Mouse (Mus musculus): Measurements from ENCODE around the gene Nmnat2. TPM values are rescaled to one million over a fixed set of nuclear protein-coding genes. Genes with fewer than 3 reads are reported as not detected.

Gene Nmnat2
- total RNA-seq, 2 experiments from 2014 or later = not detected

GRCm38 (mm10) chr1:153136647-153137046, 181.9 kb downstream of the Nmnat2 start:
- no peak for ATAC-seq (replicated peaks; ENCODE audit: low FRiP score, poor library complexity, severe bottlenecking)

DNA sequence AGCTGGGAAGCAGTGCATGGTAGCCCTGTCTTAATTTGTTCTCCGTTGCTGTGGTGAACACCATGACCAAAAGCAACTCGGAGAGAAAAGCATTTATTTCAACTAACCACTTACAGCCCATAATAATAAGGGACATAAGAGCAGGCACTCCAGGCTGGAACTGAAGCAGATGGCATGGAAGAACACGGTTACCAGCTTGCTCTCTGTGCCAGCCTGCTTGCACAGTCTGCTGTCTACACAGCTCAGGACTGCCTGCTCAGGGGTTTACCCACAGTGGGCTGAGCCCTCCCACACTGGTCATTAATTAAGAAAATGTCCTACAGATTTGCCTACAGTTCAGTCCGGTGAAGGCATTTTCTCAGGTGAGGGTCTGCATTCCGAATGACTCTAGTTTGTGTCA, 183.7 kb downstream of the Nmnat2 start:
- ATAC-seq (replicated peaks; ENCODE audit: low FRiP score, poor library complexity, severe bottlenecking) = no peak

DNA sequence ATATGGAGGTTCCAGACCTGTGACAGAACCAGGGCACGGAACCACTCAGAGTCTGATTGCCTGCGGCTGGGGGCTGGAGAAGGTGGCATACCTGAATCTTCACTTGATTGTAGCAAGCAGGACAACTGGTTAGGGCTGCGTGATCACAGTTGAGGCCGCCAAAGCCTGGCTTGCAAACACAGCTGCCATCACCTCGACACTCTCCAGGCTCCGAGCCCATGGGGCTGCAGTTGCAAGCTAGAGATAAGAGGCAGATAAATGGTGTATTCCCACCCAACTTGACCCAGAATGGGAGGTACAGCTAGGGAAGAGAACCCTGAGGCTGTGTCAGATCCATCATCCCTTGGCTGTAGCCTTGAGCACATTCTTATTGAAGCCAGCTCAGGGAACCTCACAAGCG, 184.8 kb downstream of the Nmnat2 start:
- ATAC-seq (replicated peaks; ENCODE audit: low FRiP score, poor library complexity, severe bottlenecking) = no peak

- ATAC-seq (replicated peaks; ENCODE audit: low FRiP score, poor library complexity, severe bottlenecking) = no peak
These were observed 185.5 kb downstream of the Nmnat2 start for GRCm38 (mm10) chr1:153140265-153140664.

GRCm38 (mm10) chr1:153140747-153141228, 186.0 kb downstream of the Nmnat2 start:
- ATAC-seq (replicated peaks; ENCODE audit: low FRiP score, poor library complexity, severe bottlenecking) = no peak

DNA sequence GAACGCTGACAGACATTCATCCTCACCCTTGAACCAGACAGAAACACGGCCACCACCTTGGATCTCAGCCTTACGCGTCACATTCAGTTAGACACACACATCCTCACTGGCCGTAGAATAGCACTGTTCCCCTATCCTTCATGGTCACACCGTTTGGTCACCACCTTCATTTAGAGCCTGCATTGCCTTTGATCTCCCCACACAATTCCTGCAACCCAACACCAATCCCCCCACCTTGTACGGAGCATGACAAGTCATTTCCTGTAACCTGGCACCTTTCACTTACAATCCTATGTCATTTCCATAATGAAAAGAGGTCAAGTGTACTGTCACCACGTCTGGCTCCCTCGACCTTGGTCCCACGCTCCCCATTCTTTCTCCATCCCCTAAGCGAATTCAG, 189.2 kb downstream of the Nmnat2 start:
- ATAC-seq (replicated peaks; ENCODE audit: low FRiP score, poor library complexity, severe bottlenecking) = no peak

- no peak for ATAC-seq (replicated peaks; ENCODE audit: low FRiP score, poor library complexity, severe bottlenecking)
These were observed 191.0 kb downstream of the Nmnat2 start for GRCm38 (mm10) chr1:153145791-153146190.

- ATAC-seq (replicated peaks; ENCODE audit: low FRiP score, poor library complexity, severe bottlenecking) = no peak
These were observed 197.8 kb downstream of the Nmnat2 start for GRCm38 (mm10) chr1:153152594-153152993.

DNA sequence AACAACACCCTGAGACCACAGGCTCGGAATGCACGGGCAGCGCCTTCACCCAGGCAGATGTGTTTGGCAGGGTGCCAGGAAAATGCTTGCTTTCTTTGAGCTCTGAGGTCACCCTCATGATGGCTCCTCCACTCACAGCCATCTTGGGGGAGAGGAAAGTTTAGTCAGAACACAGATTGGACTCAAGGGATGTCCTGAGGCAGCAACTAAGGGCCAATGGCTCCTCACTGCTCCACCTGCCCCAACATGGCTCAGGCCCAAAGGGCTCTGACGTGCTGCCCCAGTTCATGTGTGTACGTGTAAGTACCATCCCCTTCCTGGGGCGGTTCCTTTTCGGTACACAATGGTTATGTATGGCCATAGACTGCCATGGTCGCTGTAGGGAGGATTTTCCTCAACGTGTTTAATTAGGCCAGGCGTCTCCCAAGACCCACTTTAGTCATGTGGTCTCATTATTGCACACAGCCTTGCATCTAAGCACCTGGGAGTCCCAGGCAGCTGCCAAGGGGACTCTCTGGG, 198.9 kb downstream of the Nmnat2 start:
- no peak for ATAC-seq (replicated peaks; ENCODE audit: low FRiP score, poor library complexity, severe bottlenecking)

DNA sequence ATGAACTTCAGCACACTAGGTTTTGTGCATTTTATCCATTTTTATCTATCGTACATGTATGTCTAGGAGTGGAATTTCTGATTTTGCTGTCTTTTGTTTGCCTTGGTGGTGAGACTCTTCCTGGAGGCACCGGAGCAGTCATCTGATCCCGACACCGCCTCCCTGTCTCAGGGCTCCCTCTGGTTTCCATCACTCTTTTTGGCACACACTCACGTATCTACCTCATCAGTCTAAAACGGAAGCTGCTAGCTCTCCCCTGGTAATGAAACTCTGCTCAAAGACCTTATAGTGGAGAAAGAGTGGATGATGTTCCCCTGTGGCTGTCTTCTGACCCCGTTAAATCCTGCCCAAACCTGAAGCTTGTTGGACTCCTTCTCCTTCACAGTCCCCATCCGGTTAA, 200.6 kb downstream of the Nmnat2 start:
- no peak for ATAC-seq (replicated peaks; ENCODE audit: low FRiP score, poor library complexity, severe bottlenecking)

DNA sequence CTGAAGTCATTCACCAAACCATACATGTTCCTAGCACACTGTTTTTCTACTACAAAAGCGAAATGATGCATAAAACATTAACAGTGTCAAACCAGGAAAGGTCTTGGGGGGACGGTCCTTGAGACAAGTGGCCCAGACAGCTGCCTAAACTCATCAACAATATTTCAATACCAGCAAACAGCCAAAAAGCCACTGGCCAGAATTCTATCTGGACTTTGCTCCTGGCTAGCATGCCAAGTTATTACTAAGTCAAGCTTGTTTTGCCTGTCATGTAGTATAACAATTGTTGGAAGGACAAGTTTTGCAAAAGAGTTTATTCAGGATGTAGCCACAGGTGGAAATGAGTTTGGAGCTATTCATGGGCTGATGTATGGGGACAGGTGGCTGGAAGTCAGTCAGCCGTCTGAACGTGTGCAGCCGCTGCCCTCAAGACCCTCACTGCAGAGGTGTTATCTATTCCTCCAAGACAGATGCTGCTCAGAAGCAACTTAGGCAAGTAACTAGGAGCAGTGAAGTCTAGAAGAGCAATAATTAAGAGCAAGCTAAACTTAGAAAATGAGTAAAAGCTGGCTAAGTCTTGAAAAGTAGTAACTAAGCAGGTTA, 202.3 kb downstream of the Nmnat2 start:
- ATAC-seq (replicated peaks; ENCODE audit: low FRiP score, poor library complexity, severe bottlenecking) = no peak

DNA sequence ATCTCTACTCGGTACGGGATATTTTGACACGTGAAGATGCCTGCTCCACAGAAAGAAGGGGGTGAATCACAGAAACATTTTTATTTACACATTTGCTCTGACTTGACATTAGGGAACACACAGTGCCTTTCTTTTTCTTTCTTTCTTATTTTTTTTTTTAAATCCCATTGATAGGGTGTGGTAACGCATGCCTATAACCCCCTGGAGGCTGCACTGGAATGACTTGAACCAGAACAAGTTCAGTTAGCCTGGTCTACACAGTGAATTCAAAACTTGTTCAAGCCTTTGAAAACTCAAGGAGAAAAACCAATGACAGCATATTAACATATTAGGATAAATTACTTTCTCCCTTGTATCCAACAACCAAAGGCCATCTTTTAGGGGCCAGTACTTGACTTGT, 204.3 kb downstream of the Nmnat2 start:
- ATAC-seq (replicated peaks; ENCODE audit: low FRiP score, poor library complexity, severe bottlenecking) = no peak

GRCm38 (mm10) chr1:153163831-153164230, 209.0 kb downstream of the Nmnat2 start:
- ATAC-seq (replicated peaks; ENCODE audit: low FRiP score, poor library complexity, severe bottlenecking) = no peak

DNA sequence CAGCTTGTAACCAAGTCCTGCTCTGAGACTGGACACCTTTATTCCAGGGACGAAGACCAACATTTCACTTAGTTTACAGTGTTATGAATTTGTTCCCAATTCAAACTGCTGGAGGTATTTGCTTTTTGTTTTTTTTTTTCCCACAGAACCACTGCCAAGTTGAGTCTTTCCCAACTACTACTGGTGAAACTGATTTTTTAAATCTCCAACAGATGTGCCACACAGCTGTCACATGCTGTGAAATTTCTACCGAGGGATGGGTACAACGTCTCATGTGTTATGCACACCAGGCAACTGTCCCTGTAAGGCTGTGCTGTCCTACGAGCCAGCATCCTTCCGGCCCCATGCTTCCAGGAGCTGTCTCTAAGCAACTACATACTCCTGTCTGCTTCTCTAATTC, 213.5 kb downstream of the Nmnat2 start:
- no peak for ATAC-seq (replicated peaks; ENCODE audit: low FRiP score, poor library complexity, severe bottlenecking)

Other genes starting within 250 kb of the Nmnat2 start
- not detected in 2 replicates for gene Apobec4, start 204.4 kb upstream of the Nmnat2 start, total RNA-seq (2015; ENCODE audit: low replicate concordance)
- not detected in 2 replicates for gene Apobec4, start 204.4 kb upstream of the Nmnat2 start, total RNA-seq (2017; ENCODE audit: low replicate concordance)
- 5.0 and 8.4 TPM in 2 replicates for gene Rgl1, start 188.6 kb upstream of the Nmnat2 start, total RNA-seq (2015; ENCODE audit: low replicate concordance)
- 30.9 and 32.8 TPM in 2 replicates for gene Rgl1, start 188.6 kb upstream of the Nmnat2 start, total RNA-seq (2017; ENCODE audit: low replicate concordance)
- 179 and 205 TPM in 2 replicates for gene Arpc5, start 188.5 kb upstream of the Nmnat2 start, total RNA-seq (2015; ENCODE audit: low replicate concordance)
- gene Arpc5, start 188.5 kb upstream of the Nmnat2 start, total RNA-seq (2017; ENCODE audit: low replicate concordance) = 67.3 and 71.2 TPM in 2 replicates
- 28.9 and 35.3 TPM in 2 replicates for gene Ncf2, start 154.8 kb upstream of the Nmnat2 start, total RNA-seq (2015; ENCODE audit: low replicate concordance)
- gene Ncf2, start 154.8 kb upstream of the Nmnat2 start, total RNA-seq (2017; ENCODE audit: low replicate concordance) = 21.6 and 26.7 TPM in 2 replicates
- gene Smg7, start 52.3 kb upstream of the Nmnat2 start, total RNA-seq (2015; ENCODE audit: low replicate concordance) = 81.3 and 93.3 TPM in 2 replicates
- 21.0 and 33.1 TPM in 2 replicates for gene Smg7, start 52.3 kb upstream of the Nmnat2 start, total RNA-seq (2017; ENCODE audit: low replicate concordance)
- gene Lamc2, start 231.5 kb downstream of the Nmnat2 start, total RNA-seq (2015; ENCODE audit: low replicate concordance) = not detected in 2 replicates
- not detected in 2 replicates for gene Lamc2, start 231.5 kb downstream of the Nmnat2 start, total RNA-seq (2017; ENCODE audit: low replicate concordance)

All from erythroid progenitor cell, adult 5-6 weeks (primary cell).